Mouse (Mus musculus): ENCODE data around the gene Pabpc4l.
"Not testable (repeated sequence)": the region's sequence is repeated elsewhere in the genome, so short reads cannot be mapped to it uniquely, and the experiment has no call there.

Gene Pabpc4l

DNA sequence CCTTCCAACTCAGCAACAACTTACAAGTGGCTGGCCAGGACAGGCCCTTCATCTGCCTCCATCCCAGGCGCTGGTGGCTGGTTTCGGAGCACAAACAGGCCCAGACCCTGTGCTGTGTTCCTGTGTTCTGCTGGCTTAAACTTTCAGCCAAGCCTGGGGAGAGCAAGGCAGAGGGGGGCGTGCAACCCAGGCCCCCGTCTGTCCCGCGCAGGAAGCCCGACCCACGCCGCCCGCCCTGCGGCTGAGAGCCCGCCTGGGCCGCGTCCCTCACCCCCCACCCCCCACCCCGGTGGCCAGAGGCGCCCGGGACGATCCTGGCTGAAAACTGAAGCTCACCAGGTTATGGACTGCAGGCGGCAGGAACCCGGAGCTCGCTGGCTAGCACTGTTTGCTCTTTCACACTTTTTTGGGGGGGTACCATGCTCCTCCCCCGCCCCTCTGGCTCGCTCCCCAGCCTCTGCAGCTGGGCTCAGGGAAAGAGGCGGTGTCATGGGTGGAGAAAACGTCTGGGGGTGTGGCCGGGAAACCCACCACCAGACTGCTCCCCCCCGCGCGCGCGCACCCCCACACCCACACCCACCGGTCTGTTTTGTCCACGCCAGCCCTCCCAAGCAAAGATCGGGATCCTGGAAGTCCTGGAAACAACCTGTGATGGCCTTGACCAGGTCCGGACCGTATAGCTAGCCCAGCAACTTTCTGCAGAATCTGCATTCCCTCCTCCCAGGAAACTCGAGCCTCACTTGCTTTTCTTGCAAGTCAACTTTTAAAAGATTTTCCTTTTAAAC, at the start of gene Pabpc4l:
Gene Pabpc4l (minus strand): TSS at position 739 of the 785 bp plus-strand sequence.
- DNase-seq = peak; percentile 5

DNA sequence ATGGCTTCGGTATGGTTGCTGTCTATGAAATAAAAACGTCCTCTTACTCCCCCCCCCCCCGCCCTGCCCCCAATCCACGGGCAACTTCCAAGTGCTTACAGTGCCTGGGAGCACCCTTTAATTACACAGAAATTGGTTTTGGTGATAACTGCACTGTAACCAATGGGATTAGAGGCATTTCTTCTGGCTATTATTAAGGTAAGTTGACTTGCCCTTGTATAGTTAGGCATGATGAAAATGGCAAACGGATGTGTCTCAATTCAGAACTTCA, 42.9 kb upstream of the Pabpc4l start:
- DNase-seq = no peak

DNA sequence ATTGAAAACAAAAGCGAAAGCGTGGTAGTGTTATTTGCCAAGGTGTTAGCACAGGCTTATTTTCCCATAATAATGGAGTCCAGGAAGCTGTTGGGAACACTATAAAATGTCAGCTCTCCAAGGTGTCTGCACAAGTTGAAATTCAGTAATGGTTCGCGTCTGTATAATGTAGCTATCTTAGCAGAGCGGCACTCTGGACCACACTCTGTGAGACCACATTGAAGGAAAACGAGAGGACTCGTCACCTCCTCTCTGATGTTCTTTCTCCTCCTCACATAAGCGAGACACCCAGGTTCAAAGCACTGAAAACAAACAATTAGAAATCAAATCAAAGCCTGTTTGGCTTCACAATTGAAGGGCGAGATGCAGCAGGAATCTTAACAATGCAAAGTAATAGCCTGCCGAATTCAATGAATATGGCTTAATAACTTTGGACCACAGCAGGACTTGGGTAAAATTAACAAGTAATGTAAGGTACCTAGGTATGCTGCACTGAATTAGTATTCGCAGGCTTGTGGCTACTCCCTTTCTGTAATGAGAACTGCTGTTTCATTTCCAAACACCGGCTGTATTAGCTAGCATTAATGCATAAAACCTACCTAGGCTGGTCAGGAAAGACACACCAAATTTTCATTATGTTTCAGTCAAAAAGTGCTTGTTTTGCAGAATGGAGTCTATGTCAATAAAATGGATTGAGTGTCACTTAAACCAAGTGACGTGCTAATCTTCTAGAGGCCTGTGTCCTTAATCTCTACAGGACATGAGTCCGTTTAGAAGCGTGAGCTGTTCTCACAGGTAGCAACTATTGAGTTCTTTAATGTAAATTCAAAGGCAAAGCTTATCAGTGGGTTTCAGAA, 42.3 kb upstream of the Pabpc4l start:
- DNase-seq = no peak

DNA sequence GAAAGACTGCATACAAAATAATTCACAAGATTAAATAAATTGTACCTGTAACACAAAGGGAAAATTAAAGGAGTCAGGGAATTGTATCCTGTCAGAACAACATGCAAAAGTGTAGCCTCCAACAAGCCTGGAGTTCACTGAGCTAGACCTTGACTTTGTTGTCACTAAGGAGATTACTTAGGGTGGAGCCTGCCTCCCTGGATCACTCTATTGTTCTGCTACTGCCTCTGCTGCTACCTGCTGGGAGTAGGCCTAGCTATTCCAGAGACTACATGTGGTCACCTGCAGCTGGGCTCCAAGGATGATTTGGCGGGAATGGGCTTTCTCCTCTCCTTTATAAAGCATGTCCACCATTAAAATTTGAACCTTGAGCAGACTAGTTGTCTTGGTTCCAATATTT, 38.1 kb upstream of the Pabpc4l start:
- not testable (repeated sequence) for DNase-seq

DNA sequence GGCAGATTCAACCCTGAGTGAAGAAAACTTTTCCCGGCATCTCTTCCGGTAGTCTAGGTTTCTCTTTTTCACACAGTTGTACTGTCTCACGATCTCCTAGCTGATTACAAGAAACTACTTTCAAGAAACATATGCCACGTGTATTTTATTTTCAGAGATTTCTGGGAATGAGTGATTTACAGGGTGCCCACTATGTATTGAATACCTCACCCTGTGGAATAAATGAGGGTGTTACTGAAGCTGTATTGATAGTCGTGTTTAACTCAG, 180 bp upstream of the Pabpc4l start:
- no peak for DNase-seq

DNA sequence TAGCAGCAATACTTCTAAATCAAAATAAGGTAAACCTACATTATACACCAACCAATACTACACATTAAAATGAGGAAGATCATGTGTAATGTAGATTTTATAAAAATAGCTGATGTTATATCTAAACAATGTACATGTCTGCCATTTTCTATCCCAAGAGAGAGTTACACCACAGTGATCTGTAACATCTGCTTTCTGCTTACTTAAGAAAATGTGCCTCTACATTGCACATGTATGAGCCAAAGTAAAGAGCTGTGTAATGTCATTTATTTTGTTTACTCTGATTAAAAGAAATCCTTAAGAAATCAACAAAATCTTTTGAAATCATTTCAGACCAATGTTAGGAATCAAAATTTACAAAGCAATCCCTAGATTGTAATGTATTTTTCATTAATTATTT, 16.6 kb downstream of the Pabpc4l start:
- DNase-seq = no peak
